Mouse (Mus musculus) ES-E14 (cell line): Measurements from ENCODE around the gene Ptges. TPM values are rescaled to one million over a fixed set of nuclear protein-coding genes. Genes with fewer than 3 reads are reported as not detected.

Experiments used
- DNase-seq: peaks from one replicate; pipeline ENCODE4 v3.0.0-alpha.2; 2013; ENCODE audit warnings: low read depth, low spot score
- H3K27ac ChIP-seq: 2 replicates; pipeline ENCODE4 v1.5.1; 2012; ENCODE audit warnings: low read depth, mild to moderate bottlenecking, low read length, moderate library complexity, mixed read lengths; ENCODE audit not compliant: poor library complexity, insufficient read depth, severe bottlenecking
- H3K36me3 ChIP-seq: 2 replicates; pipeline ENCODE4 v1.6.1; 2012; ENCODE audit warnings: mild to moderate bottlenecking, low read length, moderate library complexity, mixed read lengths; ENCODE audit not compliant: control insufficient read depth, poor library complexity, insufficient read depth, severe bottlenecking
- H3K4me1 ChIP-seq, 2 experiments: fragments of 150-350 bp in 1 of 2; sonication (generic) in 1 of 2; 2 replicates each; pipeline ENCODE4 v1.6.1; 2012; ENCODE audit warnings: low read length in 2 of 2, mild to moderate bottlenecking in 1 of 2, mixed read lengths in 1 of 2; ENCODE audit not compliant: control insufficient read depth in 2 of 2, insufficient read depth in 2 of 2, poor library complexity in 1 of 2
- H3K4me3 ChIP-seq, 2 experiments: fragments of 150-350 bp in 1 of 2; sonication (generic) in 1 of 2; 2 replicates each; pipeline ENCODE4 v1.5.1; 2012; ENCODE audit warnings: low read length in 2 of 2, low read depth in 1 of 2, mild to moderate bottlenecking in 1 of 2, mixed read lengths in 1 of 2; ENCODE audit not compliant: insufficient read depth in 1 of 2, poor library complexity in 1 of 2, severe bottlenecking in 1 of 2
- H3K9ac ChIP-seq: 2 replicates; pipeline ENCODE4 v1.6.1; 2012; ENCODE audit warnings: low read depth, mild to moderate bottlenecking, low read length, mixed read lengths; ENCODE audit not compliant: poor library complexity, insufficient read depth, severe bottlenecking
- H3K9me3 ChIP-seq: fragments of 150-350 bp; sonication (generic); 2 replicates; pipeline ENCODE4 v1.6.1; 2012; ENCODE audit warnings: low read depth, mild to moderate bottlenecking, low read length; ENCODE audit not compliant: control insufficient read depth, insufficient read depth
- CHD2 ChIP-seq: IDR thresholded peaks from 2 replicates; pipeline ENCODE4 v1.6.1; 2014; ENCODE audit warnings: mild to moderate bottlenecking, low read depth, low read length, inconsistent platforms
- HCFC1 ChIP-seq: IDR thresholded peaks from 2 replicates; pipeline ENCODE4 v1.6.1; 2012; ENCODE audit warnings: low read length, inconsistent platforms, borderline replicate concordance; ENCODE audit not compliant: insufficient read depth
- MAFK ChIP-seq: IDR thresholded peaks from 2 replicates; pipeline ENCODE4 v1.6.1; 2014; ENCODE audit warnings: mild to moderate bottlenecking, low read depth, low read length, inconsistent platforms; ENCODE audit not compliant: insufficient read depth
- ZC3H11A ChIP-seq: IDR thresholded peaks from 2 replicates; pipeline ENCODE4 v1.6.1; 2012; ENCODE audit warnings: low read depth, mild to moderate bottlenecking, inconsistent platforms, low read length, borderline replicate concordance
- ZNF384 ChIP-seq: IDR thresholded peaks from 2 replicates; pipeline ENCODE4 v1.6.1; 2012; ENCODE audit warnings: low read depth, low read length, inconsistent platforms
- in situ Hi-C, 2 experiments: fragments of 600-800 bp; cut with MboI; formaldehyde crosslinking; loops; one replicate each; pipeline ENCODE4 v1.15.1; 2025; ENCODE audit warnings: low sequenced_read_pairs in 2 of 2, inconsistent platforms in 1 of 2; ENCODE audit not compliant: unreplicated experiment in 2 of 2
- total RNA-seq: library from RNA; depleted of rRNA; stranded (reverse); fragments of 300-350 nt; gene quantifications from 2 replicates; pipeline ENCODE4 v1.2.3, GENCODE M21; 2012

Gene Ptges
- total RNA-seq, 1 experiment, result 30.3 TPM

GRCm38 (mm10) chr2:30962570-30963254, 33.0 kb upstream of the Ptges start:
- H3K9ac ChIP-seq, result no peak overlapping the region
- TF ChIP-seq HCFC1 (no peak), MAFK (no peak), ZC3H11A (no peak), CHD2 (no peak), ZNF384 (no peak)
- no peak for DNase-seq
- no peaks in the 10 kb centered on the region for H3K9me3 ChIP-seq
- in situ Hi-C loops, result no loop called here
- H3K4me3 ChIP-seq, result no peak overlapping the region
- H3K27ac ChIP-seq, result no peak overlapping the region
- peaks cover 78% of the 10 kb centered on the region for H3K36me3 ChIP-seq
- peaks cover 0 to 7% of the 10 kb centered on the region in 2 experiments; a peak in 2 of 4 replicates for H3K4me1 ChIP-seq

DNA sequence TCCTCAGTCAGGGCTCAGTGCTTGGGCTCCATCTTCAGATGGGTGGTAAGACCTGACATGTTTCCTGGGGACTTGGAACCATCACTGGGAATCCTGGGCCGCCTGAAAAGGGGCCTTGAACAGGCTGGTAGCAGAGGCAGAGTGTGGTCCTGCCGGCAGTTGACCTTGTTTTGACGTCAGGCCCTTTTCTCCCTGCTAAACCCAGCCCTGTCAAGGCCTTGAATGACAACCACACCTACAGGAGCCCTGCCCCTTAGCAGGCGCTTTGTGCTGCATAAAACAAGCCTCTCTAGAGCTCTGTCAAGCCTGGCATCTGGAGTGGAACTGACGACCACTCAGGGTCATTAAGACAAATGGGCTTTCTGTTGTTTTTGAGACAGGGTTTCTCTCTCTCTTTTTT, 30.2 kb upstream of the Ptges start:
- in situ Hi-C loops, result no loop called here
- no peak overlapping the region for H3K4me3 ChIP-seq
- DNase-seq, result no peak
- H3K4me1 ChIP-seq, result peaks cover 0 to 4% of the 10 kb centered on the region in 2 experiments; a peak in 2 of 4 replicates
- no peak overlapping the region for H3K9ac ChIP-seq
- peaks cover 88% of the 10 kb centered on the region for H3K36me3 ChIP-seq
- H3K9me3 ChIP-seq, result no peaks in the 10 kb centered on the region
- TF ChIP-seq HCFC1 (no peak), ZC3H11A (no peak), ZNF384 (no peak), CHD2 (no peak), MAFK (no peak)
- no peak overlapping the region for H3K27ac ChIP-seq

DNA sequence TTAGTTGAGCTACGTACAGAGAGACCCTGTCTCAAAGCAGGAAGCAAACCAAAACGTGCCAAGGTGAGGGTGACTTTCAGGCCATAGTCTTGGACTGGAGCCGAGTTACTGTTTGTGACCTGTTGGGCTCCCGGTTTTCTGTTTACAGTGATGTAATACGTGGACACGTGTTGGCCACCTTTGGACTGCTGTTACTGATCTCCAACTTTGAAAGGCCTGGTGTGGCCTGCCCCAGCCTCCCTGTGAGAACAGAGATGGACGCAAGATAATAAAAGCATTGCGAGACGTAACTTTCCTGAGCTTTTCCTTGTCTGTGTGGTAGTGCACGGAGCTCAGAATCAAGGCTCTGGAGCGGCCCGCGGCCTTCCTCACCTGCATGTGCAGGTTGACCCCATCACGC, 29.1 kb upstream of the Ptges start:
- peaks cover 80% of the 10 kb centered on the region for H3K36me3 ChIP-seq
- no peak for DNase-seq
- H3K4me3 ChIP-seq, result no peak overlapping the region
- H3K27ac ChIP-seq, result no peak overlapping the region
- H3K9ac ChIP-seq, result no peak overlapping the region
- TF ChIP-seq ZNF384, result no peak
- TF ChIP-seq ZC3H11A, result no peak
- no peak for TF ChIP-seq HCFC1
- TF ChIP-seq CHD2, result no peak
- TF ChIP-seq MAFK, result no peak
- in situ Hi-C loops, result no loop called here
- peaks cover 0 to 6% of the 10 kb centered on the region in 2 experiments; a peak in 2 of 4 replicates for H3K4me1 ChIP-seq
- H3K9me3 ChIP-seq, result no peaks in the 10 kb centered on the region

GRCm38 (mm10) chr2:30957511-30957910, 27.8 kb upstream of the Ptges start:
- no peak overlapping the region for H3K9ac ChIP-seq
- in situ Hi-C loops, result no loop called here
- no peaks in the 10 kb centered on the region for H3K9me3 ChIP-seq
- TF ChIP-seq CHD2 (no peak), ZNF384 (no peak), ZC3H11A (no peak), HCFC1 (no peak), MAFK (no peak)
- H3K36me3 ChIP-seq, result peaks cover 69% of the 10 kb centered on the region
- peaks cover 0 to 7% of the 10 kb centered on the region in 2 experiments; a peak in 1 of 4 replicates for H3K4me1 ChIP-seq
- no peak for DNase-seq
- no peak overlapping the region for H3K27ac ChIP-seq
- H3K4me3 ChIP-seq, result no peak overlapping the region
